Mouse (Mus musculus) forebrain, embryonic 12.5 days (tissue): ENCODE results near the gene Zfyve9. TPM values are rescaled to one million over a fixed set of nuclear protein-coding genes. Genes with fewer than 3 reads are reported as not detected.
A peak's percentile ranks its signal among the peaks of the same experiment; 100 is the strongest.

ENCODE experiments used
- ATAC-seq: fragments of 200-750 bp; cut with Nextera tagmentation; 2 replicates; pipeline ENCODE4 v1.8.0; 2017; ENCODE audit warnings: moderate TSS enrichment; ENCODE audit not compliant: low FRiP score
- H3K27ac ChIP-seq: fragments of 300-500 bp; sonication (generic); 2 replicates; pipeline ENCODE4 v1.5.1; 2016; ENCODE audit warnings: mild to moderate bottlenecking
- H3K27me3 ChIP-seq: fragments of 300-500 bp; sonication (generic); 2 replicates; pipeline ENCODE4 v1.6.1; 2016; ENCODE audit warnings: mild to moderate bottlenecking
- H3K36me3 ChIP-seq: fragments of 300-500 bp; sonication (generic); replicated peaks from 2 replicates; pipeline ENCODE4 v1.6.1; 2016; ENCODE audit warnings: mild to moderate bottlenecking
- H3K4me1 ChIP-seq: fragments of 300-500 bp; sonication (generic); 2 replicates; pipeline ENCODE4 v1.6.1; 2016
- H3K4me2 ChIP-seq: fragments of 300-500 bp; sonication (generic); 2 replicates; pipeline ENCODE4 v1.6.1; 2016; ENCODE audit warnings: mild to moderate bottlenecking, moderate library complexity
- H3K4me3 ChIP-seq: fragments of 300-500 bp; sonication (generic); replicated peaks from 2 replicates; pipeline ENCODE4 v1.5.1; 2016; ENCODE audit warnings: mild to moderate bottlenecking
- H3K9ac ChIP-seq: fragments of 300-500 bp; sonication (generic); 2 replicates; pipeline ENCODE4 v1.6.1; 2016; ENCODE audit warnings: mild to moderate bottlenecking
- H3K9me3 ChIP-seq: fragments of 300-500 bp; sonication (generic); 2 replicates; pipeline ENCODE4 v1.6.1; 2016
- WGBS: fragments of 180-500 bp; shearing (Covaris S2); methylation state at CpG from one replicate; pipeline ENCODE4 v1.1.7; 2016; 5-methylcytosine and 5-hydroxymethylcytosine counted together
- polyA plus RNA-seq: library from polyadenylated mRNA; unstranded; fragments of >200 nt; fragmentation: Nextera tagmentation; extraction: Ambion mirVana; gene quantifications from 2 replicates; pipeline ENCODE4 v1.2.1, GENCODE M21; 2016

The Zfyve9 gene
- 5.4 and 5.9 TPM in 2 replicates for polyA plus RNA-seq

DNA sequence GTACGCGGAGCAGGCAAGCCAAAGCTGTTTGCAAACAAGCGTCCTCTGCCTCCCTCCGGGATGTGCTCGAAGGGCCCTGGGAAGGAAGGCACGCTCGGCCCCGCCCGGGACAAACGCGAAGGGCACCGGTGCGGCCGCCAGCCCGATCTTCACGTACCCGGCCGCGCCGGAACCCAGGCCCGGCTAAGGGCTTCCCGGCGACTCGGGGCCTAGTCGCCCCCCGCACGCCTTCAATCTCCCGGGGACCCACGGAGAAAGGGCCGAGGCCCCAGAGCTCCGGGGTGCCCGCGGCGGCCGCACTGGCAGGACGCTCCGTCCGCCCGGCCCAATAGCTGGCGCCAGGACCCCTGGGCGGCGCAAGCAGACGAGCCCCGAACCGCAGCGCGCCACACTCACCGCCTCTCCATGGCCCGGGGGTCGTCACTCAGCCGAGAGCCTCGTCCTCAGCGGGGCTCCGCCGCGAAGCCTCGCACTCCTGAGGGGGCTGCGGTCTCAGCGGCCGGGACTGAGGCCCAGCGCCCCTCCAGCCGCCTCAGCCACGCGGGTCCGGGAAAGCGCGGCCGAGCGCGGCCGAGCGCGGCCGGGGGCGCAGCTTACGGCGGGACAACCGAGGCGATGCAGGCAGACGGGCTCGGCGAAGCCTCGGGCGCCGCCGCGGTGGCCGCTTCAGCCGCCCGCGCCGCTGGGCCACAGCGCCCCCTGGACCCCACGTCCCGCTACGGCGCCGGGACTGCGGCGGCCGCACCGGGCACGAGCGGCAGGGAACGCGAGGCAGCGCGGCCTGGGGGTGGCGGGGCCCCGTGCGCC, at the start of gene Zfyve9:
TSS of gene Zfyve9 (minus strand) at position 742 of the 807 bp plus-strand sequence.
- WGBS: 0% methylated on average over 90 of the region's 111 CpGs
- Histone ChIP-seq H3K27ac (peak within 1 kb of the TSS; percentile 98), H3K9ac (peak within 1 kb of the TSS; percentile 98), H3K9me3 (no peaks in the 10 kb centered on the region), H3K36me3 (no peaks in the 10 kb centered on the region), H3K4me3 (peak within 1 kb of the TSS; percentile 89), H3K4me1 (peaks cover 11% of the 10 kb centered on the region), H3K4me2 (peak within 1 kb of the TSS; percentile 69), H3K27me3 (no peaks in the 10 kb centered on the region)
- peak; percentile 93 for ATAC-seq

DNA sequence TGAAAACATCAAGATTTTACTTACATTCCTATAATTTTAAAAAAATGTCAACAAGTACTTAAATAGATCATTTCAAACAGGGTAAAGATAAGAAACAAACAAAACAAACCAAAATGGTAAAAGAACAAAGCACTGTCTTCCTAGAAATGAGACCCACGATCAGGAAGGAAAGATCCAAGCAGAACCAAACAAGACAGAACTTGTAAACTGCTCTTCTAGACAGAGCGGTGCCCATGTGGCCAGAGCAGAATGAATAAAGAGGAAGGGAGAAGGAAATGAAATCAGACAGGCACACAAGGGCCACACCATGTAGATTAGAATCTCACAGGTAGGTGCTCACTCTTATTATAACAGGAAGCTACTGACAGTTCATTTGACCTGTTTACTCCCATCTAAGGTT, 46.0 kb upstream of the Zfyve9 start:
- H3K27ac ChIP-seq: no peak overlapping the region
- no peaks in the 10 kb centered on the region for H3K27me3 ChIP-seq
- H3K4me3 ChIP-seq: no peak overlapping the region
- no peak overlapping the region for H3K4me2 ChIP-seq
- 91% methylated on average over 2 of the region's 2 CpGs for WGBS
- peaks cover 9% of the 10 kb centered on the region for H3K4me1 ChIP-seq
- peaks cover 77% of the 10 kb centered on the region for H3K36me3 ChIP-seq
- no peaks in the 10 kb centered on the region for H3K9me3 ChIP-seq
- no peak overlapping the region for H3K9ac ChIP-seq
- ATAC-seq: no peak

DNA sequence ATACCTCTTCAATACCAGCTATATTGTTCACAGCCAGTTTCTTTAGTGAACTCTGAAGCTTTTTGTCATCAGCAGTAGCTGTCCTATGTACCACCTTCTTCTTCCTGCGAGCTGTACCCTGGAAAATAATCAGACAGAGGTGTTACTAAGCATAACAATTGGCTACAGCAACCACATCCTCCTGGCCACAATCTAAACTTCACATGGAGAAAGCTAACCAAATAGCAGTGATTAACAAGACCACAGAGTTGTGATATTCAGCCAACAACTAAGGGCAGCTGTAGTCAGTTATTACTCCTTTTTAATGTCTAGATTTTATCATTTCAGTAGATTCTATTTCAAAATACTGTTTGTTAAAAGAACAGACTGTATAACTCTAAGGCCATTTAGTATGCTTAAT, 45.5 kb upstream of the Zfyve9 start:
- Histone ChIP-seq H3K4me1 (peaks cover 5% of the 10 kb centered on the region; the same call in 1 of the 2 replicates), H3K27me3 (no peaks in the 10 kb centered on the region), H3K9ac (no peak overlapping the region), H3K27ac (no peak overlapping the region), H3K4me2 (no peak overlapping the region), H3K36me3 (peaks cover 77% of the 10 kb centered on the region), H3K4me3 (no peak overlapping the region), H3K9me3 (no peaks in the 10 kb centered on the region)
- WGBS: 96% methylated on average over 1 of the region's 1 CpGs
- ATAC-seq: no peak

DNA sequence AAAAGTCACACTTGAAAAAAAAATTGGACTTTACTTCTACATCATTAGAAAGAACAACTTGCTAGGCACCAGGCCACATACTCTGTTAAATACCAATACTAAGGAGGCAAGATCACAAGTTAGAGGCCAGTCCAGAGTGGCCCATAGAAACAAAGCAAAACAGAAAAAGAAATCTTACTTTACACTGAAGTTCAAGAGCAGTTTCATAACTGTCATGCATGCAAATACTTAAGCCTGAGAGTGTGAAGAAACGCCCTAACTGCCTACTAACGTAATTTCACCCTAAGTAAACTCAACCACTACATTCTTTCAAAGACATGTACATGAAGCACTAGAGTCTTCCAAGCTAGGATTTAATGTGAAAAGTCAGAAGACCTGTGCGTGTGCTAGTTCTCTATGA, 45.1 kb upstream of the Zfyve9 start:
- ATAC-seq: no peak
- no peaks in the 10 kb centered on the region for H3K9me3 ChIP-seq
- no peak overlapping the region for H3K27ac ChIP-seq
- no peak overlapping the region for H3K4me3 ChIP-seq
- no peak overlapping the region for H3K4me2 ChIP-seq
- H3K4me1 ChIP-seq: 0 out of 2 replicates have a peak, but pooled peaks cover under 1% of the 10 kb centered on the region
- WGBS: 97% methylated on average over 3 of the region's 3 CpGs
- no peaks in the 10 kb centered on the region for H3K27me3 ChIP-seq
- peaks cover 79% of the 10 kb centered on the region for H3K36me3 ChIP-seq
- H3K9ac ChIP-seq: no peak overlapping the region

DNA sequence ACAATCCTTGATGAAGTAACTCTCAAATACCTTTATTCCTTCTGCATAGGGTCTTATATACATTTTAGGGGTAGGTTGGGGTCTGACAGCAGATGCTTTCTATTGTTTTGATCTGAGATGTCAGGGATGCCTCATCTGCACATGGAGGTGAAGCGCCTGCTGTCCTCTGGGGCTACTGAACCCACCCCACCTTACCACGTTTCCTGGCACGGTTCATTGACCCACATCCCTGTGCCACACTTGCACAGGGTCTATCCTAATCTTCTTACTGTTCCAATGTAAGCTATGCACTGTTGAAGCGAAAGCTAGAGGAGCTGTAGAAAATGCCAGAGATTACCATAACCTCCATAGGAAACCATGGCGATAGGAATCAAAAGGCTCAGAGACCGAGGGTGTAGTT, 31.0 kb upstream of the Zfyve9 start:
- no peaks in the 10 kb centered on the region for H3K4me1 ChIP-seq
- ATAC-seq: no peak
- H3K4me3 ChIP-seq: no peak overlapping the region
- WGBS: 73% methylated on average over 6 of the region's 6 CpGs
- H3K4me2 ChIP-seq: no peak overlapping the region
- no peaks in the 10 kb centered on the region for H3K27me3 ChIP-seq
- no peak overlapping the region for H3K9ac ChIP-seq
- peaks cover 7% of the 10 kb centered on the region; the same call in 1 of the 2 replicates for H3K36me3 ChIP-seq
- no peaks in the 10 kb centered on the region for H3K9me3 ChIP-seq
- no peak overlapping the region for H3K27ac ChIP-seq

DNA sequence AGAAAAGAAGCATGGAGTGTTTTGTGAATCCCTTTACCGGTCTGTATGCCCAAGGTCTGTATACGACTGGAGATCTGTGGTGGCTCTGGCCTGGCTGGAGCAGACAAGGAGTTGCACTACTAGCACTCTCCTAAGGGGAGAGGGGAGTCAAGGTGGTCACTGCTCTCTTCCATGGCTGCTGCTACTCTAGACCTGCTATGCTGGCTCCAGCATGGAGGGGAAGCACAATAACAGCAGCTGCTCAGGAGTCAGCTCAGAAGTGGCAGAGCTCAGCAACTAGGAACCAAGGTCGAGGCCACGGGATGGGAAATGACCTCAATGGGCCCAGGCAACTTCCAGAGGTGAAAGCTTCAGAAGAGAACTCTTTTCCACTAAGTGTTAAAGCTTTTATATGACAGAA, 30.5 kb upstream of the Zfyve9 start:
- H3K4me1 ChIP-seq: no peaks in the 10 kb centered on the region
- no peaks in the 10 kb centered on the region for H3K27me3 ChIP-seq
- H3K27ac ChIP-seq: no peak overlapping the region
- peaks cover 7% of the 10 kb centered on the region; the same call in 1 of the 2 replicates for H3K36me3 ChIP-seq
- ATAC-seq: no peak
- WGBS: 63% methylated on average over 4 of the region's 4 CpGs
- H3K9ac ChIP-seq: no peak overlapping the region
- no peaks in the 10 kb centered on the region for H3K9me3 ChIP-seq
- H3K4me3 ChIP-seq: no peak overlapping the region
- no peak overlapping the region for H3K4me2 ChIP-seq

DNA sequence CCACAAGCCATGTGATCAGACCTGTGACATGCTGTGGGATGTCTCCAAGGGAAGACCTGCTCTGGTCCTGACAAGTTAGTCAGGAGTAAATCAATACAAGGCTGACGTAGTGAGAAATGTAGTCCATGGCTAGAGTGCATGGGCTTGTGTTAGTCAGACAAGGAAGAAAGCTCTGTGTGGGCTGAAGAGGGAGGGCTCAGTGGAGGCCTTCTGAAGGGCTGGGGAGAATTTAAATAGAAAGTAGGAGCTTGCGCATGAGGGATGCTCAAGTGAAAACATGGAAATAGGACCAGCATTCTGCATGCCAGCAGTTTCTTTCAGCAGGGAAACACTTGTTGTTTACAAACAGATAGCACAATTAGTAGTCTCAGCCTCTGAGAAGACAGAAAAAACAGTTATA, 22.9 kb upstream of the Zfyve9 start:
- WGBS: 84% methylated on average over 2 of the region's 2 CpGs
- no peak overlapping the region for H3K9ac ChIP-seq
- H3K27ac ChIP-seq: no peak overlapping the region
- no peaks in the 10 kb centered on the region for H3K9me3 ChIP-seq
- H3K4me3 ChIP-seq: no peak overlapping the region
- no peak for ATAC-seq
- H3K36me3 ChIP-seq: no peaks in the 10 kb centered on the region
- H3K4me2 ChIP-seq: no peak overlapping the region
- H3K27me3 ChIP-seq: no peaks in the 10 kb centered on the region
- no peaks in the 10 kb centered on the region for H3K4me1 ChIP-seq

DNA sequence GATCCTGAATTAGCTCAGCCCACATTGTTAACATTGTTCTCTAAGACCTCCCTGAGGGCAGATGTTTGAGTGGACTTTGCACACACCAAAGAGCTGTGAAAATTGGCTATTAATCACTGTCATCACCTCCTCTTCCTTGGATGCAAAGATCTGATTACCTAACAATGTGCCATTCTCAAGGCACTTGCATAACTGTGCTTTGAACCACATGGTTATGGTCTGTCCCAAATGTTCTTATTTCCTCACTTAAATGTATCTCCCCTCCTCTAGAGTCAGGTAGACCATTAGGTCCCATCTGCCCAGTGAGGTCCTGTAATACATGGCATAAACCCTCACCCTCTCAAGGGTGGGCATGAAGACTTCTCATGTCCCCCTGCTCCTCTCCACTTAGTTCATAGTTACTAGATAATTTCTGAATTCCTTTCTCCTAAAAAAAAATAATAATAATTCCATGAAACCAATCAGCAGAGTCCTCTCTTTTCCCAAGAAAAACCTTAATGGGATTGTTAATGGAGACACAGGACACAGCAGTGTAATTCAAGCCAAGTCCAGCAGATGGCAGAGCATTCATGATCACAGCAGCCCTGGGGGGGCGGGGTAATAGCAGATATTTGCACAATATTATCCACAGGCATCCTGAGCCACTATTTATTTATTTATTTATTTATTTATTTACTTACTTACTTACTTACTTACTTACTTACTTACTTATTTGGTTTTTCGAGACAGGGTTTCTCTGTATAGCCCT, 17.7 kb upstream of the Zfyve9 start:
- WGBS: 61% methylated on average over 2 of the region's 2 CpGs
- Histone ChIP-seq H3K36me3 (no peaks in the 10 kb centered on the region), H3K4me3 (no peak overlapping the region), H3K27me3 (no peaks in the 10 kb centered on the region), H3K4me2 (no peak overlapping the region), H3K9ac (no peak overlapping the region), H3K27ac (no peak overlapping the region), H3K9me3 (no peaks in the 10 kb centered on the region), H3K4me1 (no peaks in the 10 kb centered on the region)
- ATAC-seq: no peak

DNA sequence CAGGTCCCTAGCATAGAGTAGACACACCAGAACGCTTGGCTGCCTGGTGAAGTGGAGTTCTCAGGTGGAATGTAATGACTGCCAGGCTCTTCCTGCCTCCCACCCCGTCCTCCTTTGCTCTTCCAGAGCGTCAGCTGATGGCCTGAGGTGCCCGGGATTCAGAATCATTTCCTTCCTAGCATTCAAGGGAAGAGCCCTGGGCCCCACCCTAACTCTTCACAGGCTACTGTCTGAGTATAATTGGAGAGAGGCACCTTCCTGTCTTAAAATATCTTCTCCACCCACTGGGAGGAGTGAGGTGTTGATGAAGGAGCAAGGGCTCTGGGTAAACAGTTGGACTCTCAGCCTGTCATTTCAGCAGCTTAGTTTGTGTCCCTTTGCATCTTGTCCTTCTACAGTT, 16.1 kb upstream of the Zfyve9 start:
- no peak overlapping the region for H3K27ac ChIP-seq
- H3K27me3 ChIP-seq: no peaks in the 10 kb centered on the region
- no peaks in the 10 kb centered on the region for H3K36me3 ChIP-seq
- ATAC-seq: no peak
- H3K4me3 ChIP-seq: no peak overlapping the region
- WGBS: 67% methylated on average over 4 of the region's 4 CpGs
- H3K9ac ChIP-seq: no peak overlapping the region
- no peaks in the 10 kb centered on the region for H3K9me3 ChIP-seq
- H3K4me1 ChIP-seq: no peaks in the 10 kb centered on the region
- H3K4me2 ChIP-seq: no peak overlapping the region

DNA sequence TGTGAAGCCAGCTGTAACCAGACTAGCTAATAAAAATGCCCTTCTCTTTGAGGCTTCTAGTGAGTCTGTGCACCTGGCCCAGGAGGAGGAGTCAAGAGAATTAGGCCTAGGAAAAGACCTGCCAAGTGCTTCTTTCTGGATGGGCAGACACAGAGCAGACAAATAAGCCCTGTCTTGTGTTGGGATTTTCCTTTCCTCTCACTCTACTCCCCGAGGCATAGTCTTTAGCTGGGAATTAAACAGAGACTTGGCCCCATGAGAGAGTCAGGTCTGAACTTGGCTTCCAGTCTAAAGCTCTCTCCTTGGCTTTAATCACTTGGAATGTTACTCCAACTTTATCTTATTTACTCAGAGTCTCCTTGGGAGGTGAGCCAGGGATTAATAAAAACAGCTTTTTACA, 13.3 kb upstream of the Zfyve9 start:
- no peak overlapping the region for H3K4me3 ChIP-seq
- no peaks in the 10 kb centered on the region for H3K36me3 ChIP-seq
- H3K9ac ChIP-seq: no peak overlapping the region
- ATAC-seq: no peak
- no peaks in the 10 kb centered on the region for H3K9me3 ChIP-seq
- H3K4me2 ChIP-seq: no peak overlapping the region
- H3K27ac ChIP-seq: no peak overlapping the region
- WGBS: 55% methylated on average over 1 of the region's 1 CpGs
- no peaks in the 10 kb centered on the region for H3K4me1 ChIP-seq
- no peaks in the 10 kb centered on the region for H3K27me3 ChIP-seq

DNA sequence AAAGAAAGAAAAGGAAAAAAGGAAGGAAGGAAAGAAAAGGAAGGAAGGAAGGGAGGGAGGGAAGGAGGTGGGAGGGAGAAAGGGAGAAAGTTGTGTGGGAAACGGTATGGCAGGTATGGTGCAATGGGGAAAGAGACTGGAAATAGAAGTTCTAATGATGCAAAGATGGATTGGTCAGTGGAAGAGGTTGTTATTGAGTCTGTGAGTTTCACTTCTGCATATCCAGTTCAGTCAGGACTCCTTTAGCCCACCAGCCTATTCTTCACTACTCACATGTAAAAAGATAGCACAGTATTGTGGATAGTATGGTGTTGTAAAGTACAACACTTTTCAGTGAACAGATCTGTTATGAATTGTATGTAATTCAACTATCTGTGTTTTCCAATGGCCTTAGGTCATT, 9.9 kb upstream of the Zfyve9 start:
- Histone ChIP-seq H3K4me1 (no peaks in the 10 kb centered on the region), H3K36me3 (no peaks in the 10 kb centered on the region), H3K9ac (no peak overlapping the region), H3K4me2 (no peak overlapping the region), H3K9me3 (no peaks in the 10 kb centered on the region), H3K4me3 (no peak overlapping the region), H3K27ac (no peak overlapping the region), H3K27me3 (no peaks in the 10 kb centered on the region)
- no peak for ATAC-seq
- WGBS: 75% methylated on average over 1 of the region's 1 CpGs

DNA sequence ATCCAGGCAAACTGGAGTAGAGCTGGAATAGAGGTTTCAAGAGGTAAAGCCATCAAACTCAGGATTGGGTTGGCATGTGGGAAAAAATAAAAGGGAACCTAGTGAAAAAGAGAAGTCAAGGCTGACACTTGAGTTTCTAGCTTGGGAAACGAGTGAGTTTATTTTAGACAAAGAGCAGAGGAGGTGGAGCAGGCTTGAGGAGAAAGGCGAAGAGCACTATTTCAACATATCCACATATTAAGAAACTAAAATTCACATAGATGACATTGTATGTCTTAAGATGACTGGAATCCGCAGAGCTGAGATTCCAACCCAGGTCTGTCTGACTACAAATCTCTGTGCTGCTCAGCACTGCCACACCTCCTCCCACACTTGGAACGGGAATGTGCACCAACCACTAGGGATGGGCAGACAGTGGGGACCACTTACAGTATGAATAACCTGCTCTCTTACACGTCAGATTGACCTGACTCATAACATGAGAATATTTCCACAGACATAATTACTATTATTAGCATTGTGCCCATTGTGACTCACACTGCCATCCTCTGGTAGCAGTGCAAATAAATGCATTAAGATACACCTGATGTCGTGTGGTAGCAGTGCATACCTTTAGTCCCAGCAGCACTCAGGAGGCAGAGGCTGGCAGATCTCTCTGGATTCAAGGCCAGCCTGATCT, 8.8 kb upstream of the Zfyve9 start:
- 78% methylated on average over 6 of the region's 6 CpGs for WGBS

More for the DNA sequence above, 8.8 kb upstream of the Zfyve9 start:
- no peak for ATAC-seq
- Histone ChIP-seq H3K4me2 (no peak overlapping the region), H3K27me3 (no peaks in the 10 kb centered on the region), H3K9me3 (no peaks in the 10 kb centered on the region), H3K4me3 (no peak overlapping the region), H3K4me1 (no peaks in the 10 kb centered on the region), H3K27ac (no peak overlapping the region), H3K36me3 (no peaks in the 10 kb centered on the region), H3K9ac (no peak overlapping the region)
